Mouse (Mus musculus) MEL-GATA-1-ER (cell line): ENCODE measurements around the gene Zfp804a.

Experiments used
- DNase-seq: peaks from one replicate; pipeline ENCODE4 v3.0.0-alpha.2; 2012; ENCODE audit warnings: low read depth; ENCODE audit errors: extremely low read depth

Zfp804a gene

GRCm38 (mm10) chr2:82053185-82053891 lies at the start of gene Zfp804a:
TSS of gene Zfp804a (plus strand) at chr2:82053222.
- DNase-seq: no peak

GRCm38 (mm10) chr2:82051635-82052034 lies 1.4 kb upstream of the Zfp804a start:
- no peak for DNase-seq

- no peak for DNase-seq
Measured at GRCm38 (mm10) chr2:82052338-82053184, 461 bp upstream of the Zfp804a start.

- no peak for DNase-seq
Measured at GRCm38 (mm10) chr2:82054446-82054845, 1.4 kb downstream of the Zfp804a start.

- DNase-seq: peak; percentile 17
Measured at GRCm38 (mm10) chr2:82064671-82065070, 11.6 kb downstream of the Zfp804a start.

GRCm38 (mm10) chr2:82067912-82068311 lies 14.9 kb downstream of the Zfp804a start:
- DNase-seq: no peak

- no peak for DNase-seq
Measured at GRCm38 (mm10) chr2:82069172-82069571, 16.1 kb downstream of the Zfp804a start.

- DNase-seq: no peak
Measured at GRCm38 (mm10) chr2:82076883-82077282, 23.9 kb downstream of the Zfp804a start.

GRCm38 (mm10) chr2:82078287-82078994 lies 25.4 kb downstream of the Zfp804a start:
- no peak for DNase-seq

GRCm38 (mm10) chr2:82080678-82081077 lies 27.7 kb downstream of the Zfp804a start:
- no peak for DNase-seq

GRCm38 (mm10) chr2:82113148-82113547 lies 60.1 kb downstream of the Zfp804a start:
- no peak for DNase-seq

GRCm38 (mm10) chr2:82113650-82114049 lies 60.6 kb downstream of the Zfp804a start:
- no peak for DNase-seq

- no peak for DNase-seq
Measured at GRCm38 (mm10) chr2:82119577-82119976, 66.6 kb downstream of the Zfp804a start.

GRCm38 (mm10) chr2:82178693-82179092 lies 125.7 kb downstream of the Zfp804a start:
- no peak for DNase-seq

- DNase-seq: no peak
Measured at GRCm38 (mm10) chr2:82181010-82181409, 128.0 kb downstream of the Zfp804a start.

GRCm38 (mm10) chr2:82199901-82200300 lies 146.9 kb downstream of the Zfp804a start:
- DNase-seq: no peak

- no peak for DNase-seq
Measured at GRCm38 (mm10) chr2:82200616-82201015, 147.6 kb downstream of the Zfp804a start.

GRCm38 (mm10) chr2:82210605-82211004 lies 157.6 kb downstream of the Zfp804a start:
- no peak for DNase-seq

- no peak for DNase-seq
Measured at GRCm38 (mm10) chr2:82211972-82212371, 158.9 kb downstream of the Zfp804a start.

GRCm38 (mm10) chr2:82217873-82218272 lies 164.9 kb downstream of the Zfp804a start:
- DNase-seq: no peak

- DNase-seq: no peak
Measured at GRCm38 (mm10) chr2:82246020-82246419, 193.0 kb downstream of the Zfp804a start.
